24 mouse cellular contexts compared by ENCODE assay signal in the genomic region with DNA sequence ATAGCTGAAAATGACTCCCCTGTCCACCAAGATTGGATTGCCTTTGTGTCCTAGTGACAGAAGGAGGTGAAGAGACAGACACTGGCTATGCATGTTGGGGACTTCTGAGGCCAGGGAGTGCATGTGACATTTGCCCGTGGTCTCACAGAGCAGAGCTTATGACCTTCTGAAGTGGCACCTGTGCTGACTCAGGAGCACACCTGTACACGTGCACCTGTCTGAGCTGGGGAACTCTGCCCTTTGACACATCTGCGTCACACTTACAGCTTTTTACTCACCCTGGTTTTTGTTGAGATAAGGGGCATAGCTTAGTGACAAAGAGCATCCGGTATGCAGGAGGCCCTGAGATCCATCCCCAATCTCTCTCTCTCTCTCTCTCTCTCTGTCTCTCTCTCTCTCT. TPM values are rescaled to one million over a fixed set of nuclear protein-coding genes. Genes with fewer than 3 reads are reported as not detected.
DNase-seq lines count a peak whose midpoint lies in the region; ATAC-seq and TF ChIP-seq lines count a peak whose summit lies in the region.
"Had no signal": no experiment of that assay in that cellular context is flagged by ENCODE, and none has a peak within 500 bp of the region (broad histone marks: within the 10 kb centered on the region; RNA-seq: fewer than 3 reads in every experiment).

No protein-coding gene starts in this region.

- no peak overlapping the region for H3K4me3 ChIP-seq in heart, embryonic 12.5 days
- H3K4me3 ChIP-seq in intestine, embryonic 15.5 days (replicated peaks): no peak overlapping the region
- H3K4me3 ChIP-seq in intestine, postnatal 0 days (ENCODE audit: low read depth, low read length): no peak overlapping the region
- no peak overlapping the region for H3K4me3 ChIP-seq in neural tube, embryonic 15.5 days (replicated peaks)
- H3K4me3 ChIP-seq: embryonic facial prominence, embryonic 13.5 days; embryonic facial prominence, embryonic 15.5 days; erythroblast, embryonic 14.5 days; forebrain, embryonic 10.5 days; forebrain, embryonic 12.5 days had no signal

- H3K36me3 ChIP-seq in heart, embryonic 12.5 days: peaks cover 28% of the 10 kb centered on the region
- H3K36me3 ChIP-seq in intestine, embryonic 15.5 days: peaks cover 8% of the 10 kb centered on the region; the same call in 1 of the 2 replicates
- H3K36me3 ChIP-seq in intestine, postnatal 0 days (ENCODE audit: control insufficient read depth, insufficient read depth): peaks cover 16% of the 10 kb centered on the region
- H3K36me3 ChIP-seq in neural tube, embryonic 15.5 days: no peaks in the 10 kb centered on the region
- H3K36me3 ChIP-seq: forebrain, embryonic 12.5 days had no signal

- ATAC-seq in heart, embryonic 12.5 days (ENCODE audit: insufficient number of reproducible peaks, low FRiP score): no peak
- peak; percentile 78 for ATAC-seq in intestine, embryonic 15.5 days
- peak; percentile 91 for ATAC-seq in intestine, postnatal 0 days
- ATAC-seq in neural tube, embryonic 15.5 days (ENCODE audit: low FRiP score): no peak
- ATAC-seq: forebrain, embryonic 14.5 days had no signal

- WGBS in heart, embryonic 12.5 days: 47% methylated on average over 4 of the region's 4 CpGs
- 65% methylated on average over 4 of the region's 4 CpGs for WGBS in intestine, embryonic 15.5 days
- 46% methylated on average over 4 of the region's 4 CpGs for WGBS in intestine, postnatal 0 days
- WGBS in neural tube, embryonic 15.5 days: 95% methylated on average over 4 of the region's 4 CpGs

- TF ChIP-seq CTCF in intestine, postnatal 0 days (IDR thresholded peaks at IDR 0.05; ENCODE audit: low read depth): no peak

- peaks cover 4% of the 10 kb centered on the region; the same call in 1 of the 2 replicates for H3K9me3 ChIP-seq in heart, embryonic 12.5 days (replicated peaks)
- H3K9me3 ChIP-seq in intestine, embryonic 15.5 days: no peaks in the 10 kb centered on the region
- no peaks in the 10 kb centered on the region for H3K9me3 ChIP-seq in intestine, postnatal 0 days (ENCODE audit: control insufficient read depth)
- H3K9me3 ChIP-seq in neural tube, embryonic 15.5 days (replicated peaks): no peaks in the 10 kb centered on the region
- H3K9me3 ChIP-seq: embryonic facial prominence, embryonic 13.5 days; embryonic facial prominence, embryonic 15.5 days; forebrain, embryonic 10.5 days; forebrain, embryonic 12.5 days had no signal

- H3K27ac ChIP-seq in heart, embryonic 12.5 days (ENCODE audit: poor library complexity, severe bottlenecking): 0 out of 2 replicates have a peak overlapping the region, but pooled peaks have one; percentile 1
- no peak overlapping the region for H3K27ac ChIP-seq in intestine, embryonic 15.5 days
- no peak overlapping the region for H3K27ac ChIP-seq in intestine, postnatal 0 days (ENCODE audit: low read depth, low read length)
- no peak overlapping the region for H3K27ac ChIP-seq in neural tube, embryonic 15.5 days (replicated peaks)
- H3K27ac ChIP-seq: embryonic facial prominence, embryonic 13.5 days; embryonic facial prominence, embryonic 15.5 days; forebrain, embryonic 10.5 days; forebrain, embryonic 12.5 days had no signal

- no peak for DNase-seq in heart, adult 8-10 months (ENCODE audit: low spot score)
- DNase-seq in frontal cortex, postnatal 25 days (ENCODE audit: low spot score in 2 of 2): no peak
- DNase-seq in retina, postnatal 1 day: no peak
- DNase-seq: adrenal gland, adult 2 months; adrenal gland, postnatal 10 days; adrenal gland, postnatal 25 days; cerebellum, adult 11 months; cerebellum, adult 18-20 months; cerebellum, adult 8-10 months; cerebellum, adult 9-11 months; cerebellum, postnatal 14 days; cerebellum, postnatal 36 days; embryo, embryonic 11 days had no signal

- H3K4me2 ChIP-seq in heart, embryonic 12.5 days: no peak overlapping the region
- H3K4me2 ChIP-seq in intestine, embryonic 15.5 days (replicated peaks): no peak overlapping the region
- no peak overlapping the region for H3K4me2 ChIP-seq in intestine, postnatal 0 days (replicated peaks; ENCODE audit: low read depth)
- no peak overlapping the region for H3K4me2 ChIP-seq in neural tube, embryonic 15.5 days
- H3K4me2 ChIP-seq: embryonic facial prominence, embryonic 13.5 days; embryonic facial prominence, embryonic 15.5 days; forebrain, embryonic 12.5 days had no signal

- no peak overlapping the region for H3K9ac ChIP-seq in heart, embryonic 12.5 days
- no peak overlapping the region for H3K9ac ChIP-seq in intestine, embryonic 15.5 days
- H3K9ac ChIP-seq in intestine, postnatal 0 days (ENCODE audit: low read depth, low read length): 0 out of 2 replicates have a peak overlapping the region, but pooled peaks have one; percentile 19
- no peak overlapping the region for H3K9ac ChIP-seq in neural tube, embryonic 15.5 days (replicated peaks)
- H3K9ac ChIP-seq: embryonic facial prominence, embryonic 13.5 days; embryonic facial prominence, embryonic 15.5 days; forebrain, embryonic 12.5 days had no signal

- H3K4me1 ChIP-seq in heart, embryonic 12.5 days (replicated peaks): peaks cover 55% of the 10 kb centered on the region
- H3K4me1 ChIP-seq in intestine, embryonic 15.5 days (replicated peaks): no peaks in the 10 kb centered on the region
- no peaks in the 10 kb centered on the region for H3K4me1 ChIP-seq in intestine, postnatal 0 days (replicated peaks; ENCODE audit: control insufficient read depth, insufficient read depth, low read length)
- H3K4me1 ChIP-seq in neural tube, embryonic 15.5 days: no peaks in the 10 kb centered on the region
- H3K4me1 ChIP-seq: embryonic facial prominence, embryonic 15.5 days had no signal

- H3K27me3 ChIP-seq in heart, embryonic 12.5 days (replicated peaks): no peaks in the 10 kb centered on the region
- H3K27me3 ChIP-seq in intestine, embryonic 15.5 days (replicated peaks): no peaks in the 10 kb centered on the region
- H3K27me3 ChIP-seq in intestine, postnatal 0 days (replicated peaks; ENCODE audit: control insufficient read depth, insufficient read depth, low read length): no peaks in the 10 kb centered on the region
- no peaks in the 10 kb centered on the region for H3K27me3 ChIP-seq in neural tube, embryonic 15.5 days (replicated peaks)
- H3K27me3 ChIP-seq: embryonic facial prominence, embryonic 13.5 days; embryonic facial prominence, embryonic 15.5 days; forebrain, embryonic 12.5 days had no signal

RNA-seq across cellular contexts. Expression of a gene that starts 24.4 kb away (rescaled TPM):
- polyA plus RNA-seq in heart, embryonic 12.5 days (2016; fragmentation: Nextera tagmentation; extraction: Ambion mirVana): 204 and 208 TPM in 2 replicates
- total RNA-seq in heart, adult 8-10 months (2022): 10 to 100 TPM; 17.5 to 19.7 (median 18.4) TPM
- polyA plus RNA-seq in intestine, embryonic 15.5 days (2015; fragmentation: Nextera tagmentation; extraction: Ambion mirVana): 68.9 and 76.8 TPM in 2 replicates
- 20.0 and 21.8 TPM in 2 replicates for polyA plus RNA-seq in intestine, postnatal 0 days (2015; fragmentation: Nextera tagmentation; extraction: Ambion mirVana)
- 37.9 and 47.4 TPM in 2 replicates for polyA plus RNA-seq in neural tube, embryonic 15.5 days (2015; fragmentation: Nextera tagmentation; extraction: Ambion mirVana)
- total RNA-seq: MEL had no signal

RNA-seq across cellular contexts. Expression of a gene that starts 48.1 kb away (rescaled TPM):
- polyA plus RNA-seq in heart, embryonic 12.5 days (2016; fragmentation: Nextera tagmentation; extraction: Ambion mirVana): 184 and 193 TPM in 2 replicates
- 10 to 100 TPM; 61.4 to 74.2 (median 69.8) TPM for total RNA-seq in heart, adult 8-10 months (2022)
- polyA plus RNA-seq in intestine, embryonic 15.5 days (2015; fragmentation: Nextera tagmentation; extraction: Ambion mirVana): 195 and 217 TPM in 2 replicates
- polyA plus RNA-seq in intestine, postnatal 0 days (2015; fragmentation: Nextera tagmentation; extraction: Ambion mirVana): 209 TPM in 2 replicates
- 156 and 162 TPM in 2 replicates for polyA plus RNA-seq in neural tube, embryonic 15.5 days (2015; fragmentation: Nextera tagmentation; extraction: Ambion mirVana)

Comparison
In these comparisons a context has a peak if more than half of its experiments do, and no peak if none do; other contexts are left out.
1. ATAC-seq: peak in intestine, embryonic 15.5 days (single experiment) and intestine, postnatal 0 days (single experiment); none in heart, embryonic 12.5 days (single experiment) and neural tube, embryonic 15.5 days (single experiment).